ENCODE assay signal across 14 mouse cellular contexts in genomic region chr8:125069304-125069703, GRCm38 (mm10).
"Had no signal": no experiment of that assay in that cellular context is flagged by ENCODE, and none has a peak within 500 bp of the region (broad histone marks: within the 10 kb centered on the region; RNA-seq: fewer than 3 reads in every experiment).

No protein-coding gene starts in this region.

- H3K4me3 ChIP-seq: limb, embryonic 12.5 days; limb, embryonic 15.5 days; myocyte; neural tube, embryonic 13.5 days had no signal

- ATAC-seq: liver, postnatal 0 days; lung, postnatal 0 days; midbrain, embryonic 16.5 days had no signal

- H3K27ac ChIP-seq: kidney, postnatal 0 days; limb, embryonic 12.5 days; limb, embryonic 15.5 days; liver, embryonic 14.5 days; neural tube, embryonic 13.5 days had no signal

- H3K36me3 ChIP-seq: limb, embryonic 12.5 days; limb, embryonic 15.5 days; neural tube, embryonic 13.5 days had no signal

- H3K9me3 ChIP-seq: limb, embryonic 12.5 days; limb, embryonic 15.5 days; neural tube, embryonic 13.5 days had no signal

- DNase-seq: left cerebral cortex, postnatal 4 days; liver, postnatal 0 days; lung, embryonic 14.5 days; thymus, adult 18-20 months; thymus, postnatal 36 days had no signal

- H3K9ac ChIP-seq: limb, embryonic 12.5 days; limb, embryonic 15.5 days; liver, embryonic 14.5 days; liver, postnatal 0 days; lung, embryonic 14.5 days; neural tube, embryonic 13.5 days had no signal

- H3K4me2 ChIP-seq: limb, embryonic 12.5 days; limb, embryonic 15.5 days; liver, embryonic 11.5 days; lung, embryonic 14.5 days; neural tube, embryonic 13.5 days had no signal

- H3K27me3 ChIP-seq: limb, embryonic 15.5 days; neural tube, embryonic 13.5 days had no signal
